In genomic region chr14:73119966-73120365, GRCm38 (mm10) we compare ENCODE assay signal across 13 mouse cellular contexts. TPM values are rescaled to one million over a fixed set of nuclear protein-coding genes. Genes with fewer than 3 reads are reported as not detected.
DNase-seq lines count a peak whose midpoint lies in the region; ATAC-seq and TF ChIP-seq lines count a peak whose summit lies in the region.
"Had no signal": no experiment of that assay in that cellular context is flagged by ENCODE, and none has a peak within 500 bp of the region (broad histone marks: within the 10 kb centered on the region; RNA-seq: fewer than 3 reads in every experiment).

No protein-coding gene starts in this region.

- no peaks in the 10 kb centered on the region for H3K9me3 ChIP-seq in embryonic facial prominence, embryonic 15.5 days (replicated peaks)
- no peaks in the 10 kb centered on the region for H3K9me3 ChIP-seq in stomach, embryonic 16.5 days (replicated peaks; ENCODE audit: control insufficient read depth, low read length)
- no peaks in the 10 kb centered on the region for H3K9me3 ChIP-seq in hindbrain, embryonic 12.5 days (replicated peaks)
- no peaks in the 10 kb centered on the region for H3K9me3 ChIP-seq in neural tube, embryonic 15.5 days (replicated peaks)

- TF ChIP-seq CTCF in heart, adult 2 months (IDR thresholded peaks at IDR 0.05): no peak
- TF ChIP-seq CTCF in spleen, adult 2 months (IDR thresholded peaks at IDR 0.05; ENCODE audit: extremely low read depth, insufficient read depth, insufficient read length, insufficient replicate concordance): no peak

- no peak for TF ChIP-seq EP300 in heart, adult 2 months (IDR thresholded peaks at IDR 0.05; ENCODE audit: insufficient read depth, low read depth, low read length)

- H3K36me3 ChIP-seq in heart, adult 2 months (ENCODE audit: control insufficient read depth, insufficient read depth, low read length): peaks cover 2% of the 10 kb centered on the region; the same call in 1 of the 2 replicates
- H3K36me3 ChIP-seq in spleen, adult 2 months (ENCODE audit: control insufficient read depth, insufficient read depth, low read length): no peaks in the 10 kb centered on the region
- H3K36me3 ChIP-seq in embryonic facial prominence, embryonic 15.5 days: no peaks in the 10 kb centered on the region
- no peaks in the 10 kb centered on the region for H3K36me3 ChIP-seq in stomach, embryonic 16.5 days (ENCODE audit: control insufficient read depth, insufficient read depth, low read length)
- no peaks in the 10 kb centered on the region for H3K36me3 ChIP-seq in hindbrain, embryonic 12.5 days
- H3K36me3 ChIP-seq in neural tube, embryonic 15.5 days: no peaks in the 10 kb centered on the region

- WGBS in heart, adult 2 months: 70% methylated on average over 2 of the region's 2 CpGs
- 57% methylated on average over 2 of the region's 2 CpGs for WGBS in spleen, adult 2 months
- 28% methylated on average over 2 of the region's 2 CpGs for WGBS in embryonic facial prominence, embryonic 15.5 days
- WGBS in stomach, embryonic 16.5 days: 31% methylated on average over 2 of the region's 2 CpGs
- 63% methylated on average over 2 of the region's 2 CpGs for WGBS in hindbrain, embryonic 12.5 days
- WGBS in neural tube, embryonic 15.5 days: 56% methylated on average over 2 of the region's 2 CpGs

- H3K27me3 ChIP-seq in heart, adult 2 months (ENCODE audit: control insufficient read depth, insufficient read depth, low read length): no peaks in the 10 kb centered on the region
- no peaks in the 10 kb centered on the region for H3K27me3 ChIP-seq in spleen, adult 2 months (ENCODE audit: control insufficient read depth, insufficient read depth, low read length)
- H3K27me3 ChIP-seq in embryonic facial prominence, embryonic 15.5 days: no peaks in the 10 kb centered on the region
- no peaks in the 10 kb centered on the region for H3K27me3 ChIP-seq in stomach, embryonic 16.5 days (ENCODE audit: control insufficient read depth, insufficient read depth, low read length)
- no peaks in the 10 kb centered on the region for H3K27me3 ChIP-seq in hindbrain, embryonic 12.5 days
- no peaks in the 10 kb centered on the region for H3K27me3 ChIP-seq in neural tube, embryonic 15.5 days (replicated peaks)

- no peak for TF ChIP-seq POLR2A in heart, adult 2 months (IDR thresholded peaks at IDR 0.05; ENCODE audit: insufficient read depth, low read depth, low read length)
- TF ChIP-seq POLR2A in spleen, adult 2 months (IDR thresholded peaks at IDR 0.05; ENCODE audit: low read depth, low read length): no peak

- peaks cover 10% of the 10 kb centered on the region for H3K4me1 ChIP-seq in heart, adult 2 months (ENCODE audit: control insufficient read depth, insufficient read depth, low read length)
- H3K4me1 ChIP-seq in spleen, adult 2 months (ENCODE audit: control insufficient read depth, insufficient read depth, insufficient read length): peaks cover 39% of the 10 kb centered on the region; the same call in 1 of the 2 replicates
- peaks cover 20% of the 10 kb centered on the region for H3K4me1 ChIP-seq in embryonic facial prominence, embryonic 15.5 days
- H3K4me1 ChIP-seq in stomach, embryonic 16.5 days (ENCODE audit: control insufficient read depth, insufficient read depth, low read length): peaks cover 14% of the 10 kb centered on the region
- no peaks in the 10 kb centered on the region; the same call in 1 of the 2 replicates for H3K4me1 ChIP-seq in hindbrain, embryonic 12.5 days
- H3K4me1 ChIP-seq in neural tube, embryonic 15.5 days: no peaks in the 10 kb centered on the region

- no peak overlapping the region for H3K4me3 ChIP-seq in heart, adult 2 months
- no peak overlapping the region for H3K4me3 ChIP-seq in spleen, adult 2 months (ENCODE audit: extremely low read depth, insufficient read depth, insufficient read length)
- H3K4me3 ChIP-seq in embryonic facial prominence, embryonic 15.5 days (replicated peaks): no peak overlapping the region
- H3K4me3 ChIP-seq in stomach, embryonic 16.5 days (replicated peaks; ENCODE audit: low read length): no peak overlapping the region
- H3K4me3 ChIP-seq in hindbrain, embryonic 12.5 days: no peak overlapping the region
- H3K4me3 ChIP-seq in neural tube, embryonic 15.5 days (replicated peaks): no peak overlapping the region

- no peak for ATAC-seq in embryonic facial prominence, embryonic 15.5 days (ENCODE audit: insufficient number of reproducible peaks, low FRiP score, low TSS enrichment, low read depth)
- no peak for ATAC-seq in stomach, embryonic 16.5 days (ENCODE audit: insufficient read depth, low FRiP score)
- no peak for ATAC-seq in hindbrain, embryonic 12.5 days (ENCODE audit: low FRiP score)
- ATAC-seq in neural tube, embryonic 15.5 days (ENCODE audit: low FRiP score): no peak
- ATAC-seq: activated CD4-positive, CD25-positive, alpha-beta regulatory T cell, adult 4 months had no signal

- peak; percentile 78 for DNase-seq in heart, adult 11 months
- DNase-seq in heart, adult 2 months: no peak
- DNase-seq in spleen, adult 2 months (ENCODE audit: low read depth in 1 of 2, low spot score in 2 of 2): no peak
- no peak for DNase-seq in spleen, adult 18-20 months
- DNase-seq: cerebellum, adult 2 months; heart, postnatal 10 days; lung, adult 18-20 months had no signal

- intact Hi-C loops in heart, adult 2 months (cut with DNase I): no loop called here

- H3K9ac ChIP-seq in heart, adult 2 months (ENCODE audit: low read depth, low read length): no peak overlapping the region
- H3K9ac ChIP-seq in embryonic facial prominence, embryonic 15.5 days: no peak overlapping the region
- H3K9ac ChIP-seq in stomach, embryonic 16.5 days (ENCODE audit: low read length): no peak overlapping the region
- no peak overlapping the region for H3K9ac ChIP-seq in hindbrain, embryonic 12.5 days
- no peak overlapping the region for H3K9ac ChIP-seq in neural tube, embryonic 15.5 days (replicated peaks)

- H3K27ac ChIP-seq in heart, adult 2 months: no peak overlapping the region
- H3K27ac ChIP-seq in spleen, adult 2 months (ENCODE audit: insufficient read depth, low read length): peak overlapping the region; percentile 90
- H3K27ac ChIP-seq in embryonic facial prominence, embryonic 15.5 days (replicated peaks): peak overlapping the region; percentile 51; the same call in 1 of the 2 replicates
- H3K27ac ChIP-seq in stomach, embryonic 16.5 days (ENCODE audit: low read length): peak overlapping the region; percentile 74
- H3K27ac ChIP-seq in hindbrain, embryonic 12.5 days: no peak overlapping the region
- no peak overlapping the region for H3K27ac ChIP-seq in neural tube, embryonic 15.5 days (replicated peaks)
- H3K27ac ChIP-seq: kidney, postnatal 0 days had no signal

- H3K79me2 ChIP-seq in heart, adult 2 months (replicated peaks; ENCODE audit: control insufficient read depth, insufficient read depth, low read length): no peaks in the 10 kb centered on the region

- no peak overlapping the region for H3K4me2 ChIP-seq in embryonic facial prominence, embryonic 15.5 days (replicated peaks)
- H3K4me2 ChIP-seq in stomach, embryonic 16.5 days (ENCODE audit: low read depth, low read length): no peak overlapping the region
- no peak overlapping the region for H3K4me2 ChIP-seq in hindbrain, embryonic 12.5 days (replicated peaks)
- H3K4me2 ChIP-seq in neural tube, embryonic 15.5 days: no peak overlapping the region

RNA-seq across cellular contexts. Expression of gene Rcbtb2, which starts 2.9 kb away (rescaled TPM):
- total RNA-seq in heart, adult 2 months (2021): 10 to 100 TPM; 20.8 to 20.9 TPM
- 16.9 and 25.7 TPM in 2 replicates for polyA plus RNA-seq in heart, adult 2 months (2012; rRNA removed)
- polyA plus RNA-seq in spleen, adult 2 months (2012; rRNA removed): 14.4 and 17.5 TPM in 2 replicates
- 85.7 and 86.0 TPM in 2 replicates for polyA plus RNA-seq in embryonic facial prominence, embryonic 15.5 days (2015; fragmentation: Nextera tagmentation; extraction: Ambion mirVana)
- polyA plus RNA-seq in stomach, embryonic 16.5 days (2015; fragmentation: Nextera tagmentation; extraction: Ambion mirVana): 69.4 and 75.9 TPM in 2 replicates
- 124 and 127 TPM in 2 replicates for polyA plus RNA-seq in hindbrain, embryonic 12.5 days (2016; fragmentation: Nextera tagmentation; extraction: Ambion mirVana)
- polyA plus RNA-seq in neural tube, embryonic 15.5 days (2015; fragmentation: Nextera tagmentation; extraction: Ambion mirVana): 56.8 and 63.3 TPM in 2 replicates

Comparison
In these comparisons a context has a peak if more than half of its experiments do, and no peak if none do; other contexts are left out.
1. H3K27ac ChIP-seq: peak in spleen, adult 2 months (single experiment), embryonic facial prominence, embryonic 15.5 days (single experiment) and stomach, embryonic 16.5 days (single experiment); none in heart, adult 2 months (single experiment), hindbrain, embryonic 12.5 days (single experiment) and neural tube, embryonic 15.5 days (single experiment).